Mouse (Mus musculus): Measurements from ENCODE around the gene Tbc1d16.

Gene Tbc1d16

DNA sequence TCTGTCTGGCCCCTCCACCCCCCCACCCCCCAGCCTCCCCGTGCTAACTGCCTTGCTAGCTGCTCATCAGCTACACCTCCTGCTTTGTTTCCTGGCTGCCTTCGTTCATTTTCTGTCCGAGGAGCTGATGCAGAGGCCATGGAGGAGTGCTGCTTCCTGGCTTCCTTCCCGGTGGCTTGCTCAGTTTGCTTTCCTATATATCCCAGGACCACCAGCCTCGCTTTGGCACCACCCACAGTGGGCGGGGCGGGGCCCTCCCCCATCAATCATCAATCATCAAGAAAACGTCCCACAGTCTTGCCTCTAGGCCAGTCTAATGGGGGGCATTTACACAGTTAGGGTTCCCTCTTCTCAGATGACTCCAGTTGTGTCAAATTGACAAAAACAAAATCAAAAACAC lies 8.1 kb upstream of the Tbc1d16 start:
- no peak for DNase-seq (ENCODE audit: low spot score)

GRCm38 (mm10) chr11:119235596-119235995 lies 7.3 kb upstream of the Tbc1d16 start:
- no peak for DNase-seq (ENCODE audit: low spot score)

- DNase-seq (ENCODE audit: low spot score), result no peak
Observed at GRCm38 (mm10) chr11:119234770-119235169, 6.5 kb upstream of the Tbc1d16 start.

- DNase-seq (ENCODE audit: low spot score), result no peak
Observed at GRCm38 (mm10) chr11:119228846-119229626, 737 bp upstream of the Tbc1d16 start.

GRCm38 (mm10) chr11:119227591-119227990 lies 708 bp downstream of the Tbc1d16 start:
- DNase-seq (ENCODE audit: low spot score), result no peak

DNA sequence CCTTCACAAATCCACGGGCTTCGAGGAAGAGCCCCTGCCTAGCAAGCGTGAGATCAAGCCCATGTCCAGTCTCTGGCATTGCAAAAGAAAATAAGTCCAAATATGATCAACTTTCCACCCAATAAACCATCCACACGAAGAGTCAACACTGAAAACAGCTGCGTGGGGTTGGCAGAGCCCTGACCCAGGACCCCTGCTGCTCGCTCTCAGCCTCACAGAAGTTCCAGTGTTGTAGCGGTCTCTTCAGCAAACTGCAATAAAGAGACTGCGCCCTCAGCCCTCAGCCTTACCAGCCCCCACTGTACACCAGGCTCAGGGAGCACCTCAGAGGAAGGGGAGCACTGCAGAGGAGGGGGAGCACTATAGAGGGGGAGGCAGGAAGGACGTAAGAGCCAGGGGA lies 2.7 kb downstream of the Tbc1d16 start:
- DNase-seq (ENCODE audit: low spot score), result no peak

GRCm38 (mm10) chr11:119224926-119225325 lies 3.4 kb downstream of the Tbc1d16 start:
- no peak for DNase-seq (ENCODE audit: low spot score)

DNA sequence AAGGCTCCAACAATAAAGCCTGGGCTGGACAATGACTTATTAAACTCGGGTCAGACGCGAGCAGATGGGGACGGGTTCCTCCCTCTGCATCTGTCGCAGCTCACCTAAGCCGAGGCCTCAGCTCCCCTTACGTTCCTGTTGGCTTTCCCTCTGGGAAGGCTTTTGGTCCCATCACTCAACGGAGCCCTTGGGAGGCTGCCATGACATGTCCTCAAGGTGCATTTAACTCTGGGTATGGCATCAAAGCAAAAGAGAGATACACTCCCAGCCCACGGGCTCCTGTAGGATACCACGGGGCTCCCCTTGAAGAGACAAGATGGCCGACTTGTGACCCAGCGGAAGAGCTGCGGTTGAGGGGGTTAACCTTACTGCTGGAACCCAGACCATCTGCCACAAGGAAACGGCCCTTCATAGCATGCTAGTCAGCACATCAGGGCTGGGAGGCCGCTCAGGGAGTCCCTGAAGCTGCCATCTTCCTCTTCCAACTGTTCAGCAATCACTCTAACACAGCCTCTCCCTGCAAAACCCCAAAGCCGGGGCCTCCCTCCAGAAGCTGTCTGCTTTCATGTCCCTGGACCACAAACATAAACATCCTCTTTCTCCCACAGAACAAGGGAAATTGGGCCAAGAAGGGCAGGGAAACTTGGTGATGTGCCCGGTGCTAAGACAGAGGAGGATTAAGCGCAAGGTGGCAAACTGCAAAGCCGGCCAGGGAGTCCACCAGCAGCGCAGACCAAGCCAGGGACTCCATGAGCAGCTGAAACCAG lies 5.0 kb downstream of the Tbc1d16 start:
- no peak for DNase-seq (ENCODE audit: low spot score)

- no peak for DNase-seq (ENCODE audit: low spot score)
Observed at GRCm38 (mm10) chr11:119221812-119222510, 6.3 kb downstream of the Tbc1d16 start.

DNA sequence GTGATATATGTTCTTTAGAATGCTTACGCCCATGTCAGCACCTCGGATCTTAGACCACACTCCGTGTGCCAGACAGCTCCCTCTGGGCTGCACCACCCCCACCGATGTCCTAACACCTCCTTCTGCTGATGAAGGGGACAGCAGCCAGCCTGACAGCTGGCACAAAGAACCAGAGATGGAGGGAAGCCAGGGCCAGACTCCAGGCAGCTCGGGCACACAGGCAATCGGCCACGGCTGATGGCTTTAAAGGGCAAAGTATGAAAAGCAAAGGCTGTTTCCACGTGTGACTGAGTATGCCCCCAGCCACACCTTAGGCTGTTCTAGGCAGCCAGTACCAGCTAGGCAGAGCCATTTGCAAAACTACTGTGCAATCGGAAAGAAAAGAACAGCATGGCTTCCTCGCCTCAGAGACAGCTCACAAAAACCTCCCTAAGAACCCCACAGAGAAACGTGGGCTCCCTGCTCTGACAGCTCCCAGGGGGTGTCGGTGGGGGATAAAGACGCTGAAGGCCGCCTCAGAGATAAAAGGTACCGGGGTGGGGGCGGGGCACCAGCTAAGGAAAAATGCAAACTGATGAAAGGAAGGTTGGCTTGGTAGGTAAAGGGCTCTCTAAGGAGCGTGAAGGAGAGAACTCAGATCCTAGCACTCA lies 8.4 kb downstream of the Tbc1d16 start:
- no peak for DNase-seq (ENCODE audit: low spot score)

DNA sequence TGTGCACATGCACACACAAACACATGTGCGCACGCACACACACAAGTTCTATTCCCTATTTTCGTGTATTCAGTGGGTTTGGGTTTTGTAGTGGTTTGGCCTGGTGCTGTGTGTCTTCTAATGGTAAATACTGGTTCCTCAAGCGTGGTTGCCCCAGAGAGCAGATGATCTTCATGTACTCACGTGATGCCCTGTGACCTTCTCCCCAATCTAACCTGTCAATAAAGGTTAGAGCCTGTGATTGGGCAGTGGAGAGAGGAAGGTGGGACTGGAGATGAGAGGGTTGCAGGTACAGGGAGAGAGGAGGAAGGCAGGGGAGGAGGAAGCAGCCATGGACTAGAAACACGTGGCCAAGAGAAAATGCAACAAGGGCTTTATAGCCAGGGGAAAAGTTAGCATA lies 10.4 kb downstream of the Tbc1d16 start:
- DNase-seq (ENCODE audit: low spot score), result no peak

DNA sequence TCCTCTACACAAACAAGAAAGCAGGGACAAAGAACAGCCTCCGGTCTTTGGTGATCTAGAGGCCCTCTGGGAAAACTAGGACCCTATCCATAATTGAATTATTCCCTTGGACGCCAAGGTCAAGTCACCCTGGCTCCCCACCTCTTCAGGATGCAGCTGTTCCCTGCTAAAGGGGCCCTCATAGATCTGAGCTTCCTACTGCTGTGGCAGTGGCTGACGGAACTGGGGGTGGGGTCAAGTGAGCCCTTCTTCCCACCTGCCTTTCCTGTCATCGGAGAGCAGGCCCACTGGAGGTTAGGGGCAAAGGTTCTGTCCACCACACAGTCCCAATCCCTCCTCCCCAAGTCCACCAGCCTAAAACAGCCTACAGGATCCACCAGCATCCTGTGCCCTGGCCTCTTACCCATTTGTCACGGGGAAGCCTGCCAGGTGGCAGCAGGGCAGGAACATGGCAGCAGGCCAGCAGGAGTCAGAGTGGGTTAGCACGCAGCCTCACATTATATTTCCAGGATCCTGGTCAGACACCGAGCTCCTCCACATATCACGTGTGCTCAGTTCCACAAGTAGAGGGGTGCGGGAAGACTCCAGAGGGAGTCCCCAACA lies 12.3 kb downstream of the Tbc1d16 start:
- DNase-seq (ENCODE audit: low spot score), result no peak

DNA sequence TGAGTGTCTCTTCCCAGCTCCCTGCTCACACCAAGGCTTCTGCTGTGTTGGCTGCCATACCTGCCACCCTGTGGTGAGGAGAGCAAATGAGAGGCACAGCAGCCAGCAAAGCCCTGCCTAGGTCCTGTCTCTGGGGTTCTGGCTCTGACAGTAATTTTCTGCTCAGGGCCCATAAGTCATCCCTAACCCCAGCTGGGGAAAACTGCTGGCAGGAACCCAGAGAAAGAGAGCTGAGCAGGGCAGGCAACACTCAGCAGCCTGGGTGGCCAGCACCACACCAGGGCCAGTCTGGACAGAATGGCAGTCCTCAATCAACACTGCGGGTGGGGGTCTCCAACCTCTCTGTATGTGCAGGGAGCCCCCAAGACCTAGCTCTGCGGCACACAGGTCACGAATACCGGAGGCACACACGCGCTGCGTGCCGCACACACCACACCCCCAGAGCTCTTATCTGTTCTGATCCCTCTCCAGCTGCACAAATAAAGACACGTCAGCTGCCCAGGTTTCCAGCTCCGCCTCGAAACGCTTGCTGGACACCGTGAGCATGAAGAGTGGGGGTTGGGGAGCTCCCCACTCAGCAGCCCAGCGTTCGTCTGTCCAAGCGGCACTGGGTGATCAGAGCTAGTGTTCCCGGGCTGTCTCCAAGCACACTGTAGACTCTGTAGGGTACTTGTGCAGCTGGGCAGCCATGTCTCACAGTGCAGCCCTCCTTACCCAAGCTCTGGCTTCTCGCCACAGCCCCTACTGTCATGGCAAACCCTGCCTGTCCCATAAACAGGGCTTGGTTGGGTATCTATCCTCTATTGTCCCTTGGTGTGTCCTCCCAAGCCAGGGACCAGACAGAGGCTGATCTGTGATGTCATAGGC lies 13.0 kb downstream of the Tbc1d16 start:
- no peak for DNase-seq (ENCODE audit: low spot score)

GRCm38 (mm10) chr11:119213166-119213885 lies 15.0 kb downstream of the Tbc1d16 start:
- no peak for DNase-seq (ENCODE audit: low spot score)

- no peak for DNase-seq (ENCODE audit: low spot score)
Observed at GRCm38 (mm10) chr11:119211604-119212309, 16.5 kb downstream of the Tbc1d16 start.

GRCm38 (mm10) chr11:119210321-119211100 lies 17.8 kb downstream of the Tbc1d16 start:
- no peak for DNase-seq (ENCODE audit: low spot score)

DNA sequence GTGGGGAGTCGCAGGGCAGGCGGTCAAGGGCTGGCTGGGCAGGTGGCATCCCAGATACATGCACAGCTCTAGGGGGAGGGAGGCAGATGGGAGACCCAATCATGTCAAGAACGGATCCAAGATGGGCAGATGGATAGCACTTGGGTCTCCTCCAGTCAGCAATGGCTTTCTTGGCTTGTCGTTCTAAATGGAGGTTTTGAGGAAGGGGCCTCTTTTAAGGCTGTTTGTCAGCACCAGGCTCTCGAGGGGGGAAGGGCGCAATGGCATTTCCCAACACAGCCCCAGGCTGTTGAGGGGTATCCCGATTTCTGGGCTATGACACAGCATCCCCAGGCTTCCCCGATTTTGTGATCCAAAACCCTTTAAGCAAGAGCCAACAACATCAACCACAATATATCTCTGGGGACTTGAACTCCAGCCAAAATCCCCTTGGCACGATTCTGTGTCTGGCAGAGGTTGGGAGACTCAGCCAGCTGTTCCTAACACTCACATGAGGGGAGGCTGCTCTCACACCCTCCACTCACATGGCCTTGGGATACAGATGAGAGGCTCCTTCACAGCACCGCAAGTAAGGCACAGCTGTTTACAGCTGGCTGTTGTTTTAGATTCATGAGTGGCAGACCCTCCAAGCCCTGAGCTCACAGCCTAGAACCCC lies 18.8 kb downstream of the Tbc1d16 start:
- DNase-seq (ENCODE audit: low spot score), result no peak

- DNase-seq (ENCODE audit: low spot score), result no peak
Observed at GRCm38 (mm10) chr11:119208870-119209370, 19.4 kb downstream of the Tbc1d16 start.
